Mouse (Mus musculus) effector memory CD4-positive, alpha-beta T cell, adult 7 months (primary cell): Measurements from ENCODE around the gene Defa2. TPM values are rescaled to one million over a fixed set of nuclear protein-coding genes. Genes with fewer than 3 reads are reported as not detected.

Source experiments
- polyA plus RNA-seq: library from polyadenylated mRNA; unstranded; fragments of 100-300 nt; shearing (Covaris generic); gene quantifications from one replicate; pipeline ENCODE4 v1.2.1, GENCODE M21; 2017

Gene Defa2
- not detected for polyA plus RNA-seq

DNA sequence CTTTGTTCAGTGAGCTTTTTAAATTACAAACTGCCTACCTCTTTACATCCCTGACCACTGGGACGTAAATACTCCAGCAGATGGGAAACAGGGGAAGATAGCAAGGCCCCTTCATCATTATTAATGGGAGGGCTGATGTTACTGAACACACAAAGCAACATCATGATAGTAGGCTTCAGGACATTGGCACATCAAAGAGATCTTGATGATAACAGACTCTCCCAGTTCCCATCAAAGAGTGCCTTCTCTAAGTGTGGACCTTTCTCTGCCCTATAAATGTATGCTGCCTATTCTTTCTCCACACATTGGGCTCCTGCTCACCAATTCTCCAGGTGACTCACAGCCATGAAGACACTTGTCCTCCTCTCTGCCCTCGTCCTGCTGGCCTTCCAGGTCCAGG is at the start of gene Defa2:
TSS of gene Defa2 (plus strand) at position 301 of the 400 bp plus-strand sequence.

DNA sequence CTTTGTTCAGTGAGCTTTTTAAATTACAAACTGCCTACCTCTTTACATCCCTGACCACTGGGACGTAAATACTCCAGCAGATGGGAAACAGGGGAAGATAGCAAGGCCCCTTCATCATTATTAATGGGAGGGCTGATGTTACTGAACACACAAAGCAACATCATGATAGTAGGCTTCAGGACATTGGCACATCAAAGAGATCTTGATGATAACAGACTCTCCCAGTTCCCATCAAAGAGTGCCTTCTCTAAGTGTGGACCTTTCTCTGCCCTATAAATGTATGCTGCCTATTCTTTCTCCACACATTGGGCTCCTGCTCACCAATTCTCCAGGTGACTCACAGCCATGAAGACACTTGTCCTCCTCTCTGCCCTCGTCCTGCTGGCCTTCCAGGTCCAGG is 13.2 kb downstream of the Defa2 start, which contains the start of gene Defa33:
TSS of gene Defa33 (plus strand) at position 301 of the 400 bp plus-strand sequence.

DNA sequence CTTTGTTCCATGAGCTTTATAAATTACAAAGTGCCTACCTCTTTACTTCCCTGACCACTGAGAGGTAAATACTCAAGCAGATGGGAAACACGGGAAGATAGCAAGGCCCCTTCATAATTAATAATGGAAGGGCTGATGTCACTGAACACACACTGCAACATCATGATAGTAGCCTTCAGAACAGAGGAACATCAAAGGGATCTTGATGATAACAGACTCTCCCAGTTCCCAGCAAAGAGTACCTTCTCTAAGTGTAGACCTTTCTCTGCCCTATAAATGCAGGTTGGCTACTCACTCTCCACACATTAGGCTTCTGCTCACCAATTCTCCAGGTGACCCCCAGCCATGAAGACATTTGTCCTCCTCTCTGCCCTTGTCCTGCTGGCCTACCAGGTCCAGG is 48.8 kb downstream of the Defa2 start, which contains the start of gene Defa36:
TSS of gene Defa36 (plus strand) at position 301 of the 400 bp plus-strand sequence.

Other genes starting within 250 kb of the Defa2 start
- gene Defa30, start 243.9 kb upstream of the Defa2 start, polyA plus RNA-seq = not detected
- gene Defa22, start 216.2 kb upstream of the Defa2 start, polyA plus RNA-seq = not detected
- not detected for gene Defa31, start 186.9 kb upstream of the Defa2 start, polyA plus RNA-seq
- gene Gm15293, start 177.0 kb upstream of the Defa2 start, polyA plus RNA-seq = not detected
- gene Gm15292, start 128.8 kb upstream of the Defa2 start, polyA plus RNA-seq = not detected
- gene Defa27, start 63.0 kb upstream of the Defa2 start, polyA plus RNA-seq = not detected
- gene Defa29, start 51.5 kb upstream of the Defa2 start, polyA plus RNA-seq = not detected
- gene Defa33, start 13.3 kb downstream of the Defa2 start, polyA plus RNA-seq = not detected
- gene Defa36, start 48.9 kb downstream of the Defa2 start, polyA plus RNA-seq = not detected
- gene Gm7849, start 78.0 kb downstream of the Defa2 start, polyA plus RNA-seq = not detected
- not detected for gene Defa20, start 130.7 kb downstream of the Defa2 start, polyA plus RNA-seq
- not detected for gene Defa32, start 150.5 kb downstream of the Defa2 start, polyA plus RNA-seq
- not detected for gene Defa37, start 186.9 kb downstream of the Defa2 start, polyA plus RNA-seq
- not detected for gene Defa28, start 204.5 kb downstream of the Defa2 start, polyA plus RNA-seq
- not detected for gene Gm7861, start 216.0 kb downstream of the Defa2 start, polyA plus RNA-seq
- gene Defa26, start 239.7 kb downstream of the Defa2 start, polyA plus RNA-seq = not detected